Mouse (Mus musculus): ENCODE data around the gene Tmem177. TPM values are rescaled to one million over a fixed set of nuclear protein-coding genes. Genes with fewer than 3 reads are reported as not detected.

Gene Tmem177
- total and polyA plus RNA-seq, 3 experiments: 7.0 to 8.4 (median 7.2) TPM

DNA sequence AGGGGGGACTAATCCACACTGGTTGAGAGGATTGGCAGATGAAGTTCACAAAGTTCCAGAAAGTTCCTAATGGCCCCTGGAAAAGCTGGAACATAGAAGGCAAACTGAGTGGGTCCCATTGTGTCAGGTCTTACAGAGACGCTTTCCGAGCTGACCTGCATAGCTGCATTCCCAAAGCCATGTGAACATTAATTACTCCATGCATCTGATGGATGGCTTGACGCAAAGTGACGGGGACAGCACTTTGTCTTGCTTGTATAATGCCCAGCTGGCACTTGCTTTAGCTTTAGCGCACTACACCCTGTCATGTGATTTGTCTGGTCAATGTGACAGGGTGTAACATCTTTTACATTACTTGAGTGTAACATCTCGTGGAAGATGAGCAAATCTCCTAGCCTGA, 47.7 kb downstream of the Tmem177 start:
- H3K27ac ChIP-seq (ENCODE audit: insufficient read depth, low read depth): no peak overlapping the region
- H3K36me3 ChIP-seq (replicated peaks in 1 of 2; ENCODE audit: control insufficient read depth in 1 of 2, insufficient read depth in 1 of 2, low read length in 1 of 2): no peaks in the 10 kb centered on the region
- H3K9ac ChIP-seq (ENCODE audit: insufficient read depth, low read depth): no peak overlapping the region
- DNase-seq (ENCODE audit: extremely low read depth): no peak
- TF ChIP-seq SIN3A (IDR thresholded peaks at IDR 0.05; ENCODE audit: low read length): no peak
- no peak for TF ChIP-seq UBTF (IDR thresholded peaks at IDR 0.05; ENCODE audit: low read depth, low read length)
- no peak for TF ChIP-seq NRF1 (IDR thresholded peaks at IDR 0.05; ENCODE audit: low read depth, low read length)
- TF ChIP-seq IRF4 (IDR thresholded peaks at IDR 0.05; ENCODE audit: low read depth, low read length): no peak
- no peaks in the 10 kb centered on the region for H3K27me3 ChIP-seq (replicated peaks)
- H3K4me3 ChIP-seq (replicated peaks in 1 of 3; ENCODE audit: low read depth in 2 of 3, low read length in 2 of 3, poor library complexity in 1 of 3): no peak overlapping the region
- peaks cover 3 to 12% of the 10 kb centered on the region in 2 experiments; a peak in 2 of 4 replicates for H3K4me1 ChIP-seq (ENCODE audit: control insufficient read depth in 1 of 2, insufficient read depth in 2 of 2)
- in situ Hi-C loops (cut with MboI; ENCODE audit: low pct_ligation_motif_present, low pct_unique_long_range_greater_than_20kb, low sequenced_read_pairs) (no loop called here), dilution Hi-C loops (cut with MboI; ENCODE audit: extremely low pct_ligation_motif_present, extremely low pct_unique_long_range_greater_than_20kb, low sequenced_read_pairs) (no loop called here)
- H3K9me3 ChIP-seq (replicated peaks; ENCODE audit: low read length): no peaks in the 10 kb centered on the region
- no peak overlapping the region for H3K4me2 ChIP-seq (ENCODE audit: insufficient read depth, low read depth, poor library complexity, severe bottlenecking)
- H3K79me2 ChIP-seq (replicated peaks; ENCODE audit: control insufficient read depth, extremely low read depth, insufficient read depth, poor library complexity, severe bottlenecking): no peaks in the 10 kb centered on the region

DNA sequence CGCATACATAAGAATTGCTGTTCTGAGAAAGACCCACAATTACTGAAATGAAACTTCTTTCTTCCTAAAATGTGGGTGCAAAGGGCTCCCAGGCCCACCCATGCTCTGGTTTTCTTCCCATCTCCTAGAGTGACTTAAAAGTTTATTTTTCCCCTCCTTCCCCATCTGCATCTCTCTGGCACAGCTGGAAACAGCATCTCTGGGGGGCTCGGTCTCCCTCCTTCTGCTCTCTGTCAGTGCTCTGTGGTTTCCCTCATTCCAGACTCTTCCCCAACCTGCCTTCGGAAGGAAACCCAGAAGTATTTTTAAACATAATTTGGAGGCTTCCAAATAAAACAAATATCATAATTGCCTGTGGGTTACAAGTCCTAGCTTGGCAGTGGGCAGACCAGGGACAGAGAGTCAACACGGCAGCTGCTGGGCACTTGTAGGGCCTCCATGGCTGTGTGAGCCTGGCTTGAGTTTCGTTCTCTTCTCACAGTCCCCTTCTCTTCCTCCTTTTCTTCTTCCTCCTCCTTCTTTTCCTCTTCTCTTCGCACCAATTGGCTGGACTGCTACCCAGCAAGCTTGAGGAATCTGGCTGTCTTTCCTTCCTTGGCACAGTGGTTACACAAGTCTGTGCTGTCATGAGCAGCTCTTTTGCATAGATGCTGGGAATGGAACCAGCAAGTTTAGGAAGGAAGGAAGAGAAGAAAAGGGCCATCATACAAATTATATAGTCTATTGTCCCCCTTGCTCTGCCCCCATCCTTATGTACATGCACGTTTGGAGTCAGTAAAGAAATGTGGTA, 49.3 kb downstream of the Tmem177 start:
- Histone ChIP-seq H3K27ac (ENCODE audit: insufficient read depth, low read depth) (no peak overlapping the region), H3K9me3 (replicated peaks; ENCODE audit: low read length) (no peaks in the 10 kb centered on the region), H3K4me1 (ENCODE audit: control insufficient read depth in 1 of 2, insufficient read depth in 2 of 2) (peaks cover 3 to 12% of the 10 kb centered on the region in 2 experiments; a peak in 2 of 4 replicates), H3K36me3 (replicated peaks in 1 of 2; ENCODE audit: control insufficient read depth in 1 of 2, insufficient read depth in 1 of 2, low read length in 1 of 2) (no peaks in the 10 kb centered on the region), H3K79me2 (replicated peaks; ENCODE audit: control insufficient read depth, extremely low read depth, insufficient read depth, poor library complexity, severe bottlenecking) (no peaks in the 10 kb centered on the region), H3K27me3 (replicated peaks) (no peaks in the 10 kb centered on the region), H3K4me2 (ENCODE audit: insufficient read depth, low read depth, poor library complexity, severe bottlenecking) (no peak overlapping the region), H3K4me3 (replicated peaks in 1 of 3; ENCODE audit: low read depth in 2 of 3, low read length in 2 of 3, poor library complexity in 1 of 3) (no peak overlapping the region), H3K9ac (ENCODE audit: insufficient read depth, low read depth) (no peak overlapping the region)
- no peak for TF ChIP-seq MAFK (IDR thresholded peaks at IDR 0.05; ENCODE audit: insufficient replicate concordance, low read length)
- TF ChIP-seq PAX5 (IDR thresholded peaks at IDR 0.05; ENCODE audit: low read length): no peak
- no peak for TF ChIP-seq NRF1 (IDR thresholded peaks at IDR 0.05; ENCODE audit: low read depth, low read length)
- no peak for TF ChIP-seq BHLHE40 (IDR thresholded peaks at IDR 0.05; ENCODE audit: low read depth, low read length)
- TF ChIP-seq IRF4 (IDR thresholded peaks at IDR 0.05; ENCODE audit: low read depth, low read length): no peak
- TF ChIP-seq JUND (conservative IDR thresholded peaks at IDR 0.05; ENCODE audit: low read depth, low read length): no peak
- TF ChIP-seq ZNF384 (IDR thresholded peaks at IDR 0.05; ENCODE audit: low read depth, low read length): no peak
- TF ChIP-seq JUN (IDR thresholded peaks at IDR 0.05; ENCODE audit: insufficient read depth, low read depth, low read length): no peak
- no peak for TF ChIP-seq MXI1 (IDR thresholded peaks at IDR 0.05; ENCODE audit: low read depth, low read length)
- TF ChIP-seq POLR2A (IDR thresholded peaks at IDR 0.05; ENCODE audit: low read depth, low read length): no peak
- no peak for TF ChIP-seq USF2 (conservative IDR thresholded peaks at IDR 0.05; ENCODE audit: low read depth, low read length)
- in situ Hi-C loops (cut with MboI; ENCODE audit: low pct_ligation_motif_present, low pct_unique_long_range_greater_than_20kb, low sequenced_read_pairs) (no loop called here), dilution Hi-C loops (cut with MboI; ENCODE audit: extremely low pct_ligation_motif_present, extremely low pct_unique_long_range_greater_than_20kb, low sequenced_read_pairs) (no loop called here)
- no peak for DNase-seq (ENCODE audit: extremely low read depth)

Measured in CH12.LX (cell line).